Mouse (Mus musculus): ENCODE results near the gene Hs3st4. TPM values are rescaled to one million over a fixed set of nuclear protein-coding genes. Genes with fewer than 3 reads are reported as not detected.

Hs3st4 gene
- total RNA-seq, 2 experiments from 2014 or later, result not detected

GRCm38 (mm10) chr7:124131312-124131711 is 148.6 kb downstream of the Hs3st4 start:
- no peak for ATAC-seq (replicated peaks; ENCODE audit: poor library complexity)

- ATAC-seq (replicated peaks; ENCODE audit: poor library complexity), result no peak
These were observed 153.5 kb downstream of the Hs3st4 start for GRCm38 (mm10) chr7:124136133-124136532.

GRCm38 (mm10) chr7:124141229-124141628 is 158.6 kb downstream of the Hs3st4 start:
- no peak for ATAC-seq (replicated peaks; ENCODE audit: poor library complexity)

- no peak for ATAC-seq (replicated peaks; ENCODE audit: poor library complexity)
These were observed 168.2 kb downstream of the Hs3st4 start for GRCm38 (mm10) chr7:124150901-124151300.

GRCm38 (mm10) chr7:124163301-124163700 is 180.6 kb downstream of the Hs3st4 start:
- no peak for ATAC-seq (replicated peaks; ENCODE audit: poor library complexity)

GRCm38 (mm10) chr7:124166229-124166628 is 183.6 kb downstream of the Hs3st4 start:
- ATAC-seq (replicated peaks; ENCODE audit: poor library complexity), result no peak

GRCm38 (mm10) chr7:124168796-124169195 is 186.1 kb downstream of the Hs3st4 start:
- no peak for ATAC-seq (replicated peaks; ENCODE audit: poor library complexity)

GRCm38 (mm10) chr7:124170001-124170400 is 187.3 kb downstream of the Hs3st4 start:
- no peak for ATAC-seq (replicated peaks; ENCODE audit: poor library complexity)

GRCm38 (mm10) chr7:124171992-124172391 is 189.3 kb downstream of the Hs3st4 start:
- ATAC-seq (replicated peaks; ENCODE audit: poor library complexity), result no peak

- ATAC-seq (replicated peaks; ENCODE audit: poor library complexity), result no peak
These were observed 198.3 kb downstream of the Hs3st4 start for GRCm38 (mm10) chr7:124180926-124181325.

- ATAC-seq (replicated peaks; ENCODE audit: poor library complexity), result no peak
These were observed 202.0 kb downstream of the Hs3st4 start for GRCm38 (mm10) chr7:124184693-124185092.

GRCm38 (mm10) chr7:124198811-124199570 is 216.3 kb downstream of the Hs3st4 start:
- ATAC-seq (replicated peaks; ENCODE audit: poor library complexity), result no peak

- ATAC-seq (replicated peaks; ENCODE audit: poor library complexity), result no peak
These were observed 234.3 kb downstream of the Hs3st4 start for GRCm38 (mm10) chr7:124216921-124217320.

- no peak for ATAC-seq (replicated peaks; ENCODE audit: poor library complexity)
These were observed 237.9 kb downstream of the Hs3st4 start for GRCm38 (mm10) chr7:124220556-124220955.

GRCm38 (mm10) chr7:124237896-124238670 is 255.4 kb downstream of the Hs3st4 start:
- ATAC-seq (replicated peaks; ENCODE audit: poor library complexity), result no peak

GRCm38 (mm10) chr7:124239903-124240647 is 257.4 kb downstream of the Hs3st4 start:
- no peak for ATAC-seq (replicated peaks; ENCODE audit: poor library complexity)

GRCm38 (mm10) chr7:124249838-124250237 is 267.2 kb downstream of the Hs3st4 start:
- ATAC-seq (replicated peaks; ENCODE audit: poor library complexity), result no peak

GRCm38 (mm10) chr7:124250566-124250965 is 267.9 kb downstream of the Hs3st4 start:
- ATAC-seq (replicated peaks; ENCODE audit: poor library complexity), result no peak

GRCm38 (mm10) chr7:124258419-124258818 is 275.8 kb downstream of the Hs3st4 start:
- ATAC-seq (replicated peaks; ENCODE audit: poor library complexity), result no peak

GRCm38 (mm10) chr7:124270734-124271133 is 288.1 kb downstream of the Hs3st4 start:
- no peak for ATAC-seq (replicated peaks; ENCODE audit: poor library complexity)

GRCm38 (mm10) chr7:124289873-124290272 is 307.2 kb downstream of the Hs3st4 start:
- no peak for ATAC-seq (replicated peaks; ENCODE audit: poor library complexity)

All from megakaryocyte progenitor cell, adult 5-6 weeks (primary cell).